Mouse (Mus musculus) intestine, embryonic 14.5 days (tissue): ENCODE data around the gene Arid3a. TPM values are rescaled to one million over a fixed set of nuclear protein-coding genes. Genes with fewer than 3 reads are reported as not detected.

Source experiments
- ATAC-seq: fragments of 200-750 bp; cut with Nextera tagmentation; replicated peaks from 2 replicates; pipeline ENCODE4 v1.8.0; 2017; ENCODE audit warnings: low read depth, moderate number of reproducible peaks, moderate TSS enrichment, moderate library complexity; ENCODE audit not compliant: low FRiP score, low TSS enrichment
- DNase-seq: peaks from one replicate; pipeline ENCODE4 v3.0.0-alpha.2; 2018; ENCODE audit warnings: low spot score
- H3K27ac ChIP-seq: fragments of 300-500 bp; sonication (generic); 2 replicates; pipeline ENCODE4 v1.5.1; 2014; ENCODE audit warnings: low read depth, mild to moderate bottlenecking, control low read depth
- H3K27me3 ChIP-seq: fragments of 300-500 bp; sonication (generic); replicated peaks from 2 replicates; pipeline ENCODE4 v1.6.1; 2014; ENCODE audit warnings: low read length, control low read depth; ENCODE audit not compliant: control insufficient read depth, insufficient read depth
- H3K36me3 ChIP-seq: fragments of 300-500 bp; sonication (generic); 2 replicates; pipeline ENCODE4 v1.6.1; 2014; ENCODE audit warnings: low read length, control low read depth; ENCODE audit not compliant: control insufficient read depth, insufficient read depth
- H3K4me1 ChIP-seq: fragments of 300-500 bp; sonication (generic); replicated peaks from 2 replicates; pipeline ENCODE4 v1.6.1; 2014; ENCODE audit warnings: low read length, control low read depth, mixed read lengths; ENCODE audit not compliant: control insufficient read depth, insufficient read depth
- H3K4me2 ChIP-seq: fragments of 300-500 bp; sonication (generic); 2 replicates; pipeline ENCODE4 v1.6.1; 2014; ENCODE audit warnings: low read length
- H3K4me3 ChIP-seq: fragments of 300-500 bp; sonication (generic); 2 replicates; pipeline ENCODE4 v1.5.1; 2014; ENCODE audit warnings: low read depth, low read length, control low read depth, mixed read lengths
- H3K9ac ChIP-seq: fragments of 300-500 bp; sonication (generic); 2 replicates; pipeline ENCODE4 v1.6.1; 2014; ENCODE audit warnings: mild to moderate bottlenecking, low read length
- H3K9me3 ChIP-seq: fragments of 300-500 bp; sonication (generic); 2 replicates; pipeline ENCODE4 v1.6.1; 2016; ENCODE audit warnings: low read length, control low read depth; ENCODE audit not compliant: control insufficient read depth
- WGBS: fragments of 180-500 bp; shearing (Covaris S2); extraction: QIAGEN DNeasy Blood & Tissue Kit; methylation state at CpG from one replicate; pipeline ENCODE4 v1.1.7; 2014; 5-methylcytosine and 5-hydroxymethylcytosine counted together
- polyA plus RNA-seq: library from polyadenylated mRNA; unstranded; fragments of >200 nt; fragmentation: Nextera tagmentation; extraction: Ambion mirVana; gene quantifications from 2 replicates; pipeline ENCODE4 v1.2.1, GENCODE M21; 2014

Arid3a gene
- polyA plus RNA-seq, 1 experiment from 2014 or later: 14.4 TPM

DNA sequence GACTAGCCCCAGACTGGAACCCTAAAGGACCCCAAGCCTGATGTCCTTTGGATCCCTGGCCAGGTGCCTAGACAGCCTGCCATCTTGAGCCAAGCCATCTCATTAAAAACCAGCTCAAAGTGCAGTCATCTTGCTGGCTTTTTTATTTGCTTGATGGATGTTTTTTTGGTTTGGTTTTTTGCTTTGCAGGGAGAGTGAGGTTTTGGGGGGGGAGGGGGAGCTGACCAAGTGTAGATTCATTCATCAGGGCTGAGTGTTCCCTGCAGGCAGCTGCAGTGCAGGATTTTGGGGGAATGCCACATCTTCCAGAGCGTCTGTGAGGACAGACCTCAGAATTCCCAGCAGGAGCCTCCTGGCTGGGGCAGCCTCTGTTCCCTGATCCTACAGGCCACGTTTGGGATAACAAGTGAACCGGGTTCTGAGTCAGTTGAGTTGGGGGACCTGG lies 42.3 kb downstream of the Arid3a start:
- ATAC-seq: no peak

GRCm38 (mm10) chr10:79970415-79971182 lies 43.8 kb downstream of the Arid3a start, which contains the start of gene Grin3b:
Grin3b (plus strand) TSS chr10:79970715.
- H3K36me3 ChIP-seq: peaks cover 33% of the 10 kb centered on the region
- H3K4me3 ChIP-seq: peak within 1 kb of the TSS; percentile 45
- peak within 1 kb of the TSS; percentile 56 for H3K4me2 ChIP-seq
- H3K27me3 ChIP-seq: peaks cover 22% of the 10 kb centered on the region
- no peaks in the 10 kb centered on the region; the same call in none of the 2 replicates for H3K4me1 ChIP-seq
- 8% methylated on average over 43 of the region's 47 CpGs for WGBS
- peak within 1 kb of the TSS; percentile 34; the same call in 1 of the 2 replicates for H3K9ac ChIP-seq
- ATAC-seq (no peak; the same call in 1 of the 2 replicates), DNase-seq (peak; percentile 67)
- H3K9me3 ChIP-seq: no peaks in the 10 kb centered on the region
- no peak within 1 kb of the TSS for H3K27ac ChIP-seq

More for the DNA sequence above, 42.3 kb downstream of the Arid3a start:
- no peaks in the 10 kb centered on the region; the same call in none of the 2 replicates for H3K4me1 ChIP-seq
- no peak overlapping the region for H3K27ac ChIP-seq
- H3K9ac ChIP-seq: no peak overlapping the region
- H3K4me2 ChIP-seq: no peak overlapping the region
- H3K4me3 ChIP-seq: no peak overlapping the region
- peaks cover 39% of the 10 kb centered on the region for H3K36me3 ChIP-seq
- no peaks in the 10 kb centered on the region for H3K9me3 ChIP-seq
- H3K27me3 ChIP-seq: peaks cover 22% of the 10 kb centered on the region
- WGBS: 21% methylated on average over 3 of the region's 3 CpGs
- no peak for DNase-seq

DNA sequence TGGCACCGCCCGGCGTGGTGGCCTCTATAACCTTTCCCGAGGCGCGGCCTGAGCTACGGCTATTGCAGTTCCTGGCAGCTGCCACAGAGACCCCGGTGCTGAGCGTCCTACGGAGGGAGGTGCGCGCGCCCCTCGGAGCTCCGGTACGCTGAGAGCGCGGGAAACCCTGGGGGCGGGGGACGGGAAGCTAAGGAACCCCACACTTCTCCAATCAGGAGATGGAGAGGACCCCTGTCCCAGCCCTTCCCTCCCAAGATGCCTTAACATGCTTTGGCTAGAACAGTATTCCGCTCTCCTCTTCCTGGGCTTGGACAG lies 44.3 kb downstream of the Arid3a start:
- ATAC-seq (peak; percentile 13; the same call in 1 of the 2 replicates), DNase-seq (peak; percentile 70)
- H3K9me3 ChIP-seq: no peaks in the 10 kb centered on the region
- H3K9ac ChIP-seq: peak overlapping the region; percentile 34; the same call in 1 of the 2 replicates
- H3K27ac ChIP-seq: no peak overlapping the region
- peak overlapping the region; percentile 45 for H3K4me3 ChIP-seq
- H3K27me3 ChIP-seq: peaks cover 22% of the 10 kb centered on the region
- H3K4me2 ChIP-seq: peak overlapping the region; percentile 56
- H3K4me1 ChIP-seq: no peaks in the 10 kb centered on the region; the same call in none of the 2 replicates
- 4% methylated on average over 21 of the region's 21 CpGs for WGBS
- H3K36me3 ChIP-seq: peaks cover 33% of the 10 kb centered on the region

GRCm38 (mm10) chr10:79972831-79973230 lies 46.0 kb downstream of the Arid3a start:
- H3K4me1 ChIP-seq: no peaks in the 10 kb centered on the region; the same call in none of the 2 replicates
- H3K9ac ChIP-seq: no peak overlapping the region
- no peak overlapping the region for H3K27ac ChIP-seq
- DNase-seq (no peak), ATAC-seq (no peak)
- no peak overlapping the region for H3K4me2 ChIP-seq
- H3K9me3 ChIP-seq: no peaks in the 10 kb centered on the region
- peaks cover 33% of the 10 kb centered on the region for H3K36me3 ChIP-seq
- H3K27me3 ChIP-seq: peaks cover 22% of the 10 kb centered on the region
- 62% methylated on average over 14 of the region's 14 CpGs for WGBS
- H3K4me3 ChIP-seq: no peak overlapping the region

DNA sequence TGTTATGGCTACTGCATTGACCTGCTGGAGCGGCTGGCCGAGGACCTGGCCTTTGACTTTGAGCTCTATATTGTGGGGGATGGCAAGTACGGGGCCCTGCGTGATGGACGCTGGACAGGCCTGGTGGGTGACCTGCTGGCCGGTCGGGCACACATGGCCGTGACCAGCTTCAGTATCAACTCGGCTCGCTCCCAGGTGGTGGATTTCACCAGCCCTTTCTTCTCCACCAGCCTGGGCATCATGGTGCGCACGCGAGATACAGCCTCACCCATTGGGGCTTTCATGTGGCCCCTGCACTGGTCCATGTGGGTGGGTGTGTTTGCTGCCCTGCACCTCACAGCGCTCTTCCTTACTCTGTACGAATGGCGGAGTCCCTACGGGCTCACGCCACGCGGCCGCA lies 47.2 kb downstream of the Arid3a start:
- DNase-seq (no peak), ATAC-seq (no peak)
- Histone ChIP-seq H3K4me3 (no peak overlapping the region), H3K9ac (no peak overlapping the region), H3K27ac (no peak overlapping the region), H3K27me3 (peaks cover 22% of the 10 kb centered on the region), H3K9me3 (no peaks in the 10 kb centered on the region), H3K4me1 (no peaks in the 10 kb centered on the region; the same call in none of the 2 replicates), H3K4me2 (no peak overlapping the region), H3K36me3 (peaks cover 43% of the 10 kb centered on the region)
- 90% methylated on average over 21 of the region's 21 CpGs for WGBS

DNA sequence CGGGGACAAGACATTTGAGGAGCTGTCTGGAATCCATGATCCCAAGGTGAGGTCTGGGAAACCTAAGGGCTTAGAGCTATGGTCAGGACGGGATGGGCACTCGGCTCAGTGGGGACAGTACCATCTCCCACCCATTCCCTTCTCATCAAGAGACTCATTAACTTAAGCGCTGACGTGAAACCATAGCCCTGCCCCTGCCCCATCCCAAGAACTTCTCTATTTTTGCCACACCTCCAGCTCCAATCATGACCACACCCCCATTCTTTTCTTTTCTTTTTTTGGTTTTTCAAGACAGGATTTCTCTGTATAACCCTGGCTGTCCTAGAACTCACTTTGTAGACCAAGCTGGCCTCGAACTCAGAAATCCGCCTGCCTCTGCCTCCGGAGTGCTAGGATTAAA lies 47.8 kb downstream of the Arid3a start:
- Histone ChIP-seq H3K27ac (no peak overlapping the region), H3K36me3 (peaks cover 48% of the 10 kb centered on the region), H3K4me1 (no peaks in the 10 kb centered on the region; the same call in none of the 2 replicates), H3K27me3 (peaks cover 19% of the 10 kb centered on the region), H3K9me3 (no peaks in the 10 kb centered on the region), H3K4me2 (no peak overlapping the region), H3K9ac (no peak overlapping the region), H3K4me3 (no peak overlapping the region)
- 88% methylated on average over 8 of the region's 8 CpGs for WGBS
- DNase-seq (no peak), ATAC-seq (no peak)

DNA sequence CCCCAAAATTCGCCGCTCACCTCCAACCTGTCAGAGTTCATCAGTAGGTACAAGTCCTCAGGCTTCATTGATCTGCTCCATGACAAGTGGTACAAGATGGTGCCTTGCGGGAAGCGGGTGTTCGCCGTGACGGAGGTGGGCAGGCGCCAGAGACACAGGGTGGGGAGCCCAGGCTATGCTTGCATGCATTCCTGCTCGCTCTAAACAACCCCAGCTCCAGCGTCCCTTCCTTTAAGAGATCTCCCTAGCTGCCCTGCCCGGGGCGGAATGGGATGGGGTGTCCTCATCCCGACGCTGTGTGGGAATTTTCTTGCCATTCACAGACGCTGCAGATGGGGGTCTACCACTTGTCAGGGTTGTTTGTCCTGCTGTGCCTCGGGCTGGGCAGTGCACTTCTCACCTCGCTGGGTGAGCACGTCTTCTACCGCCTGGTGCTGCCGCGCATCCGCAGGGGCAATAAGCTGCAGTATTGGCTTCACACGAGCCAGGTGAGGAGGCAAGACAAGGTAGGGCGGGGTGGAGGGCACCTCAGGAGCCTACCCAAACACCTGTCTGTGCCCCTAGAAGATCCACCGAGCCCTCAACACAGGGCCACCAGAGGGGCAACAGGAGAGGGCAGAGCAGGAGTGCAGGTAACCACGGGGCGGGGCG lies 49.4 kb downstream of the Arid3a start:
- Histone ChIP-seq H3K4me1 (no peaks in the 10 kb centered on the region; the same call in 1 of the 2 replicates), H3K9me3 (no peaks in the 10 kb centered on the region), H3K27me3 (peaks cover 10% of the 10 kb centered on the region), H3K27ac (no peak overlapping the region), H3K36me3 (peaks cover 51% of the 10 kb centered on the region), H3K4me2 (no peak overlapping the region), H3K9ac (no peak overlapping the region), H3K4me3 (no peak overlapping the region)
- no peak for ATAC-seq
- DNase-seq: no peak
- 81% methylated on average over 27 of the region's 28 CpGs for WGBS

DNA sequence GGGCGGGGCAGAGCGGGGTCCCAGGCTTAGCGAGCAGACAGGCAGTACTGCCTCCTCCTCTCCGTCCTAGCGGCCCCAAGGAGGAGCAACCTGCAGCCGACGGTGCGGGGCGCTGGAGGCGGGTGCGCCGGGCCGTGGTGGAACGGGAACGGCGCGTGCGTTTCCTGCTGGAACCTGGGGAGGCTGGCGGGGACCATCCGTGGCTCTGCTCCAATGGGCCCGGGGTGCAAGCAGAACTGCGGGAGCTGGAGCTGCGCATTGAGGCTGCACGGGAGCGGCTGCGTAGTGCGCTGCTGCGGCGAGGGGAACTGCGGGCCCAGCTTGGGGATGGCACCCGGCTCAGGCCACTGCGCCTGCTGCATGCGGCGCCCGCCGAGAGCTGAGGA lies 49.9 kb downstream of the Arid3a start:
- H3K4me1 ChIP-seq: no peaks in the 10 kb centered on the region
- peaks cover 55% of the 10 kb centered on the region for H3K36me3 ChIP-seq
- no peak overlapping the region for H3K4me2 ChIP-seq
- H3K27me3 ChIP-seq: peaks cover 4% of the 10 kb centered on the region
- WGBS: 75% methylated on average over 35 of the region's 36 CpGs
- no peaks in the 10 kb centered on the region for H3K9me3 ChIP-seq
- ATAC-seq (no peak), DNase-seq (no peak)
- no peak overlapping the region for H3K9ac ChIP-seq
- H3K4me3 ChIP-seq: no peak overlapping the region
- no peak overlapping the region for H3K27ac ChIP-seq
